Mouse (Mus musculus) heart, adult 8-10 months (tissue): ENCODE measurements around the gene Dennd5a. TPM values are rescaled to one million over a fixed set of nuclear protein-coding genes. Genes with fewer than 3 reads are reported as not detected.
"Not testable (repeated sequence)": the region's sequence is repeated elsewhere in the genome, so short reads cannot be mapped to it uniquely, and the experiment has no call there.

Experiments
- DNase-seq: peaks from one replicate; pipeline ENCODE4 v3.0.0; 2022; ENCODE audit warnings: low spot score
- total RNA-seq, 4 experiments: library from RNA; stranded (reverse); gene quantifications; 2 replicates each; pipeline ENCODE4 v1.2.4; 2022

The Dennd5a gene
- total RNA-seq: 100 to 1,000 TPM; 128 to 158 (median 144) TPM

DNA sequence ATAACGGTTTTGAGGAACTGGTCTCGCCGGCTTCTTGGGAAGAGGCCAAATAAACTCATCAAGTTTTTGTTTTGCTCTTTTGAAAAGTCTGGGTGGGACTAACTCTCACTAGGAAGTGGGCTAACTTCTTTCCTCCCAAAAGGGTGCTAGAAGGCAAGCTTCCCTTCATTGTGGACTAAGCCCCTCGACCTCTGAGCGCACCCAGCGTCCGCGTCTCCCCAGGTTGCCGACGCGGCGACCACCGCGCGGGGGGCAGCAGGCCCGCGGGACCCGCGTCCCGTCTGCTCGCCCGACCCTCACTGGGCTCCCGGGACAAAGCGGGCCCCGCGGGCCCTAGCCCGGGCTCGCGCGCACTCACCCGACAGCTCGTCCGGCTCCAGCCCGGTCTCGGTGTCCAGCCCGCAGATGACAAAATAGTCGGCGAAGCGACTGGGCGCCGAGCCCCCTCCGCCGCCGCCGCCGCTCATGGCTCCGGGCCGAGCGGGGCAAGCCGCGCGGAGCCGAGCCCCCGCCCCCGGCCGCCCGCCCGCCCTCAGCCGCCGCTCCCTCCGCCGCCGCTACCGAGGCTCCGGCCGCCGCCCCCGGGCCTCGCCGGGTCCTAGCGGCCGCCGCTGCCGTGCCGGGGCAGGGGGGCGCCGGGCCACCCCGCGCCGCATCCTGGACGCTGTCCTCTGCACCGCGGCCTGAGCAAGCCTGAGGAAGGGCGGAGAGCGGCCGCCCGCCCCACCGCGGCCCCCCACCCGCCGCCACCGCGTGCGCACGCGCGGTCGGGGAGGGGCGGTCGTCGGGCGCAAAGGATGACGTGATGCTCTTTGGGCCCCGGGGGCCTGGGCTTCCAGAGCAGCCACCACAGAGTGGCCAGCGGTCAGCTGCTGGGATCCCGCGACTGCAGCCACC, at the start of gene Dennd5a:
Dennd5a (minus strand) TSS at position 755 of the 897 bp plus-strand sequence.
- peak; percentile 78 for DNase-seq

DNA sequence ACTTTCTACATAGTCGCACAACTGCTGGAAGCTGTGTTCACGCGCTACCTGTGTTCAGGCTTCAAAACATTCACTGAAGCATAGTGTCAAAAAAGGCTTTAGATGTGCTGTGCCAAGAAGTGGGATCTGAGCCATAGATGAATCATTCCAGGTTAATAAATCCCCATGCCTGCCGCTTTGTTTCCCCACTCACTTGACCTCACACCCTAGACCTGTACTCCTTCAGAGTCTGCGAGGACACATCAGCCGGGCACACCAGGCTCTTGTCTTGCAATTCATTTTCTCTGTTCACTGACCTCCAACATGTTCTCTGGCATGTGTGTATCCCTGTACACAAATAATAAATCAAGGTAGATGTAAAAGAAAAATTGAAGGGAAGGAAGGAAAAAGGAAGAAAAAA, 48.8 kb upstream of the Dennd5a start:
- no peak for DNase-seq

DNA sequence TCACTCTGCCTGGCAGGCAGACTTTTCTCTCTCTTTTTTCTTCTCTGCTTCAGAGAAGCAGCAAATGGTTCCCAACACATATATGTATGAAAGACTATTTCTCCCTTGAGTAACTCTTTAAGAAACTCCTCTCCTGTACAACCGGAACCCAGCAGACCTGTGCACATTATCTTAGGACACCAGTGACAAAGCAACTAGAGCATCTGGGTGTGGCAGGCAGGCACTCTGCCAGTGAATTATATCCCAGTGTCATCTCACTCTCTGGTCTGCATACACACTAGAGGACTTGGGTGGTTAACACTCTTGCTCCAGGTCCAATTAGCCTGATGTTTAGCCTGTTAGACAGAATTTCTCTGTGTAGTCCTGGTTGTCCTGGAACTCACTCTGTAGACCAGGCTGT, 48.2 kb upstream of the Dennd5a start:
- DNase-seq: no peak

DNA sequence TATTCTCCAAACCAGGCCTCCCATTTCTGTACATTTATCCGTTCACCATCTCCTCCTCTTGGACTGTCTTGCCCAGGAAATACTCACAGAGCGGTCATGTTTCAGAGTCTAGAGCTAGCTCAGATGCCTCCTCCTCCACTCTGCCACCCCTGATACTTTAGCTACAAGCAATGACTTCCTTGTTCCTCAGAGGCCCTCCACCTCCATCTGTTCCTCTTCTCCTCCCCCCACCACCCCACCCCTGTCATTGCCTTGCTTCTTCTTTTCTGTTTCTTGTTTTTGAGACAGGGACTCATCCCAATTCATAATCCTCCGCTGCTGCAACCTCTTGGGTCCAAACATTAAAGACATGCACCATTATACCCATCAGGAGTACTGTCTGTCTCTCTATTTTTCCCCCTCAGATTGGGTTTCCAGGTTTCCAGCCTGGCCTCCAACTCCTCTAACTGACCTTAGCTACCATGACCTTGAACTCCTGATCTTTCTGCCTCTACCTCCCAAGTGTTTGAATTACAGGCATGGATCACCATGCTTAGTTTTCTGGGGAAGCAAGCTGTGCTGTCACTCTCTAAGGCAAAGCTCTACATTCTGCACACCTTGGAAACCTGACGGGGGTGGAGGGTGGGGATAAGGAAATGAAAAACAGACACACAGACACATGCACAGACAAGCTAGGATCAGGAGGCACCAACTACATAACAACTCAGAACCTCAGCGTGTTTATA, 46.4 kb upstream of the Dennd5a start:
- DNase-seq: no peak

GRCm38 (mm10) chr7:110005976-110006375, 45.7 kb upstream of the Dennd5a start:
- DNase-seq: no peak

DNA sequence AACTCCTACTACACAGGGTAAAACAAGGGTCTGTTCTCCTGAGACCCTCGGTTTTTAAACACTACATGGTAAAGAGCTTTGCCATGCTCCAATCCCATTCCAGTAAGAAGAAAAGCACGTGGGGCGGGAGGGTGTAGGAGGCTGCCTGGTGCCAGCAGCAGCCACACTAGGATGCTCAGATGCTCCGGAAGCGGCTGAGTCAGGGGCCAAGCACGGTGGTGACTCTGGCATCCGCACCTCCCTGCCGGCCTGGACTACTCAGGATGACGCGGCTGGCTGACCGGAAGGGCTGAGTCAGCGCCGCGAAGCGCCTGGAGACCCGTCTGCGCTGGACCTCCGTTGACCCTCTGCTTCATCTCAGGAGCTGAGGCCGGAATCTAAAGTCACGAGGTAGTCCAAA, 42.7 kb upstream of the Dennd5a start:
- peak; percentile 42 for DNase-seq

GRCm38 (mm10) chr7:110002092-110002491, 41.8 kb upstream of the Dennd5a start:
- no peak for DNase-seq

DNA sequence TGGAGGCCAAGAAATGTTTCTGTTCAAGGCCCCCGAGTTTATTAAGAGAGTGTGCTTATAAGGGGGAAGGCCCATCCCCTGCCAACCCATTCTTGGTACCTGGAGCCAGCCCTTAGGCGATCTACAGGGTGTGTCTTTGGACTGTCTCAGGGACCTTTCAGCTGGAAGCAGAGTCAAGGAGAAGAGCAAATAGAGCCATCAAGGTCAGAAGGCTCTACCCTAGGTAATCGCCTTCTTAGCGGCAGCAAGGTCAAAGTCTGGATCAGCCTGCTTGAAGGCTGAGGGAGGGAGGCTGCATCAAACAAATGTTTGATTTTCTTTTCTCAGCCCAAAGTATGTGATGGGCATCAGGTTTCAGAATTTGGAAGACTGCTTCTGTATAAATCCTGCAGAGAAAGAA, 38.1 kb upstream of the Dennd5a start:
- DNase-seq: no peak

DNA sequence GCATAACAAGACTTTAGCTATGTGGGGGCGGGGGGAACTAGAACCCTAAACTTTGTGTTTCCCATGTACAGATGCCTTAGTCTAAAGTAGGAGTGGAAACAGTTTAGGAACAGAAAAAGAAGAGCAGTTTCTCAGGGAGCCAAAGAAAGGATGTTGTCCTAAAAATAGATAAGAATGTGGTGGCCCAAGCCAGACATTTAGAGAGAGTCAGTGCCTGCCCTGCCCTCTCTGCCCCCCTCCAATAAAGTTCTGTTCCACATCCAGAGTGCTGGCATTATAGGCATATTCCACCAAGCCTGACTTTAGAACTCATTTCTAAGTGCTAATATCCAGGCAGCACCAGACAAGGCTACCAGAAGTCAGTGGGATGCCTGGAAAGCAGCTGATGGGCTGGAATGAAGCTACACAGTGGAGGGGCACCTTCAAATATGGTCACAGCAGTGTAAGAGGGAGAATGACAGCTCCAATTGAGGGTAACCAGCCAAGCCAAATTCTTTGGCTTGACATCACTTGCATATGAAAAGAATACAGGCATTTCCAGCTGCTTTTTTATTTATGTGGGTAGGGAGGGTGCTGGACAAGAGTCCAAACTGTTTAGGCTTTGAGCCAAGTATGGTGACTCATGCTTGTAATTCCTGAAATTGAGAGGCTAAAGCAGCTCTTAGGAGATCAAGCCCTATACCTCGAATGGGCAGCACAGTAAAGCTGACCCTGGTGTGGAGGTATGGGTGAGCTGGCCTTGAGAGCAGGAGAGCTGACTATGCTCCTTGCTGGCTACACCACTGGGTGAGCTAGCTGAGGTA, 33.1 kb upstream of the Dennd5a start:
- peak; percentile 82 for DNase-seq

DNA sequence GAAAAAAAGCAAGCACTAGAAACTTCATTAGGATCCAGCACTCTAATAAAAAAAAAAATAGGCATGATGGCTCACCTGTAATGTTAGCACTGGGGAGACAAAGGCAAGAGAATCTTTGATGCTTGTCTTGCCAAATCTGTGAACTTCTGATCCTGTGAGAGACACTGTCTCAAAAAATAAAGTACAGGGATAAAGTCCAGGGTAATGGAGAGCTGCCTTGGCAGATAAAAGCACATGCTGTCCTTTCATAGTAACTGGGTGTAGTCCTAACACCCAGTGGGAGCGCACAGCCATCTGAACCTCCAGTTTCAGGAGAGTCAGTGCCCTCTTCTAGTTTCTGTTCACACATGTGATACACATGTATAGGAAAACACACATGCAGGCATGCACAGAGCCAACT, 31.0 kb upstream of the Dennd5a start:
- no peak for DNase-seq

GRCm38 (mm10) chr7:109986775-109987174, 26.5 kb upstream of the Dennd5a start, which contains the start of gene Tmem41b:
Tmem41b (minus strand) TSS chr7:109986929.
- not testable (repeated sequence) for DNase-seq

DNA sequence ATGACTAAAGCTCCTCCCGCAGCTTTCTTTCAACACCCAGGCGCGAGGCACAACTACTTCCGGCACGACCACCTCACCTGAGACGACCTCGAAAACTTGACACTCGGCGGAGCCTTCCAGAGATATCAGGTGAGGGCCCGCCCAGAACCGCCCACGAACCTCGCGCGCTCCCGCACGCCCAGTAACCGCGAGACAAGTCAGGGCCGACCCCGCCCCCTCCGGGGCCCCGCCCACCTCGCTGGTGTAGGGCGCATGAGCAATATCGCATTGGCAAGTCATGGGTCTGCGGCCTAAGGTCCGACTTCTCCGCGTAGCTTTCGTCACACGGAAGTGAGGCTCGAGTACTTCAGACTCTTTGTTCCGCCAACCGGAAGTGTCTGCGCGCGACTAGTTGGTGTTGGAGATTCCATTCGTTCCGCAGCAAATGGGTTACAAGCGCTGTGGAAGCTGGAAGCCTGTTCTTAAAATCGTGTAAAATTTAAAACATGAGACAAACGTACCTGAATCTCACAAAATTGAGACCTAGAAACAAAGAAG, 25.9 kb upstream of the Dennd5a start:
- peak; percentile 99 for DNase-seq

DNA sequence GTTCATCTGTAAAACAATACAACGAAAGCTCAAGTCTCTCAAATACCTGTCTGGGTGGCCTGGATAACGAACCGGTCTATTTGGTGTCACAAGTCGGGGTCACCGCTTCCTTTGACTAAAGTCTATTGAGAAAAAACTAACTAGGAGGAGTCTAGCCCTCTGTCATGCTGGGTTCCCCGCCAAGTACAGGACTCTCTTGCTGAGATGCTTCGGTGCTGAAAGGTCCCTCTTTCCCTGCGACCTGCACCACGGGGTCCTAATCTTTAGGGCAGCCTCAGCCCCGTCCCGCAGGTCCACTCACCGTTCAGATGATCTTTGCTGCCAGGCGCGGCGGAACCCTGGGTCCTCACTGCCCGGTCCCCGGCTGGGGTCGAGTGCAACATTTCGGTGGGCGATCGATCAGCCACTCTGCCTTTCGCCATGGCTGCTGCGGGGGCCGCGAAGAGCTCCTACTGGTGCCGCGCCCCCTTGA, 25.4 kb upstream of the Dennd5a start:
- DNase-seq: no peak

DNA sequence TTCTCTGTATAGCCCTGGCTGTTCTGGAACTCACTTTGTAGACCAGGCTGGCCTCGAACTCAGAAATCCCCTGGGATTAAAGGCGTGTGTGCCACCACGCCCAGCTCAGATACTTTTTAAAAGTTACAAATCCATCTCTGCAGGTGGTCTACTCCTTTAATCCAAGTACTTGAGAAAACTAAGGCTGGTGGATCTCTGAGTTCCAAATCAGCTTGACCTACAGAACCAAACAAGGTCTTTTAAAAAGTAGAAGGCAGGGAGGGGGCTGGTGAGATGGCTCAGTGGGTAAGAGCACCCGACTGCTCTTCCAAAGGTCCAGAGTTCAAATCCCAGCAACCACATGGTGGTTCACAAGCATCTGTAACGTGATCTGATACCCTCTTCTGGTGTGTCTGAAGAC, 24.3 kb upstream of the Dennd5a start:
- DNase-seq: not testable (repeated sequence)

DNA sequence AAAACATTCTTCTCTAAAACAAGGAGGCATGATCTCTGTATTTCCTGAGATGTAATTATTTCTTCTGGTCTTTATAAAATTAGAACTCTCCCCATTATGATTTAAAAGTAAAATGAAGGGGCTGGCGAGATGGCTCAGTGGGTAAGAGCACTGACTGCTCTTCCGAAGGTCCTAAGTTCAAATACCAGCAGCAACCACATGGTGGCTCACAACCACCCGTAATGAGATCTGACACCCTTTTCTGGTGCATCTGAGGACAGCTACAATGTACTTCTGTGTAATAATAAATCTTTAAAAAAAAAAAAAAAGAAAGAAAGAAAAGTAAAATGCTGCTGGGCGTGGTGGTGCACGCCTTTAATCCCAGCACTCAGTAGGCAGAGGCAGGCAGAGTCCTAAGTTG, 16.9 kb upstream of the Dennd5a start:
- DNase-seq: not testable (repeated sequence)

DNA sequence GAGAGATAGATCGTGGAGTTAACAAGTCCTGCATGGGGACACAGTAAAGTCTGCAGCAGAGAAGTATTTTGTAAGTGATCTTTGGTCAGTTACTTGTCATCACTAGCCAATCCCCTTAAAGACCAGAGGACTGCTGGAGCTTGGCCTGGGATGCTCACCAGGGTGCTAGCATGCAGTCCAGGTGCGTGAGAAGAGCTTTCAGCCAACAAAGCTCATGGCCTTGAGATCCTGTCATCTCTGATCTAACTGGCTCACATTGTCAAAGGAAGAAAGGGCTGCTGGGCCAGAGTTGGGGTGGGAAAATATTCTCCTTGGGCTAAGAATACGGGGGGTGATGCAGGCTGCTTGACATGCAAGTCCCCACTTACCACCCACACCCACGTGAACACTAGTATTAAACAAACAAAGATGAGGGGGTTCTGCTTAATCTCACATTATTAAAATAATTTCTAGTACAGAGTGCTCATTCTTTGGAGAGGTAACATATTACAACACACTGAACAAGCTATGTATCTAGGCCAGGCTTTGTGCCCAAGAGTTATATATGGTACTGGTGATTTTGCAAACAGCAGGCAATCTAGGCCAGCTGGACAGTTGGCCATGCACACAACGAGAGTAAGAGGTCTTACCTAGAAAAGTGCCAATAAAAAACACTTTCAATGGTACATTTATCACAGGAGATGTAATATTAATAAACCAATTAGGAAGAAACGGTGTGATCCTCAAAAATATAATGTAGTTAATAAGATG, 15.9 kb upstream of the Dennd5a start:
- no peak for DNase-seq

GRCm38 (mm10) chr7:109969542-109969941, 9.3 kb upstream of the Dennd5a start:
- no peak for DNase-seq

DNA sequence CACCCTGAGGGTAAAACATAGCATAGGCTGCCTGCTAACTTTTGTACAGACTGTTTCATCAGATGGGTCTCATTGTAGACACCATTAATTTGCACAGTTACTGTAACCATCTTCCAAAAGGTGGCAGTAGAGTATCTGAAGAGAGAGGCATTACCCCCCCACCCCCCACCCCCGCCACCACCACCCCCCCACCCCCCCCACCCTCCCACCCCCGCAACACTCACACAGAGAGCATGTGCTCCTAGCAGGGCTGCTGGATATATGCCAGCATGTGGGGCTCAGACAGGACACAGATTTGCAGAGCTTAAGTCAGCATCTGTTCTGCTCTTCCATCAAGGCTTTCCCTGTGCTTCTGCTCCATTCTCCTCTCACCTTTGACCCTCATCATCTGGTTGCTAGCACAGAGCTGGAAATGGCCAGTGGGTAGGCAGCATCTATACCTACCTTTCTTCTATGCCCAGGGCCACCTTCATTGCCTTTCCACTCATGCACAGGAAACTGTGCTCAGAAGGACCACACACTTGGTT, 8.7 kb upstream of the Dennd5a start:
- DNase-seq: peak; percentile 46

GRCm38 (mm10) chr7:109967805-109968579, 7.7 kb upstream of the Dennd5a start:
- peak; percentile 72 for DNase-seq

DNA sequence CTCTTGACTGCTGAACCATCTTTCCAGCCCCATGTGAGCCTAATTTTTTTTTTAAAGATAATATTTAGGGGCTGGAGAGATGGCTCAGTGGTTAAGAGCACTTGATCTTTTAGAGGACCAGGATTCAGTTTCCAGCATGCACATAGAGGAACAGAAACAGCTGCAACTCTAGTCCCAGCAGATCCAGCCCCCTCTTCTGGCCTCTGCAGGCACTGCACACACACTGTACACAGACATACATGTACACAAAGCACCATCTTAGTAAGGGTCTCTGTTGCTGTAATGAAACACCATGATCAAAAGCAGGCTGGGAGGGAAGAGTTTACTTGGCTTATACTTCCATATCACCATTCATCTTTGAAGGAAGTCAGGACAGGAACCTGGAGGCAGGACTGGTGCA, 5.4 kb upstream of the Dennd5a start:
- DNase-seq: no peak
